Mouse (Mus musculus) testis, adult 2 months (tissue): ENCODE results near the gene Srsf4. TPM values are rescaled to one million over a fixed set of nuclear protein-coding genes. Genes with fewer than 3 reads are reported as not detected.

ENCODE experiments used
- H3K27ac ChIP-seq: fragments of 200-500 bp; 2 replicates; pipeline ENCODE4 v1.5.1; 2012; ENCODE audit warnings: low read depth, low read length; ENCODE audit not compliant: control insufficient read depth, insufficient read depth
- H3K27me3 ChIP-seq: fragments of 200-500 bp; 2 replicates; pipeline ENCODE4 v1.6.1; 2012; ENCODE audit warnings: mild to moderate bottlenecking, low read length, moderate library complexity; ENCODE audit not compliant: control insufficient read depth, insufficient read depth
- H3K36me3 ChIP-seq: fragments of 200-500 bp; 2 replicates; pipeline ENCODE4 v1.6.1; 2012; ENCODE audit warnings: mild to moderate bottlenecking, low read length; ENCODE audit not compliant: control insufficient read depth, insufficient read depth
- H3K4me1 ChIP-seq: fragments of 200-500 bp; 2 replicates; pipeline ENCODE4 v1.6.1; 2012; ENCODE audit warnings: low read length; ENCODE audit not compliant: control insufficient read depth, insufficient read depth
- H3K4me3 ChIP-seq: fragments of 200-500 bp; 2 replicates; pipeline ENCODE4 v1.5.1; 2012; ENCODE audit warnings: low read depth, mild to moderate bottlenecking, low read length, moderate library complexity, mixed read lengths; ENCODE audit not compliant: control insufficient read depth
- CTCF ChIP-seq: fragments of 200-500 bp; IDR thresholded peaks from 2 replicates; pipeline ENCODE4 v1.5.1; 2012; ENCODE audit warnings: low read depth, mild to moderate bottlenecking, inconsistent platforms, low read length, moderate library complexity; ENCODE audit not compliant: control insufficient read depth, insufficient read depth, insufficient replicate concordance
- POLR2A ChIP-seq: fragments of 200-500 bp; IDR thresholded peaks from 2 replicates; pipeline ENCODE4 v1.6.1; 2012; ENCODE audit warnings: low read depth, mild to moderate bottlenecking, inconsistent platforms, low read length, moderate library complexity; ENCODE audit not compliant: control insufficient read depth
- polyA plus RNA-seq: library from polyadenylated mRNA; depleted of rRNA; stranded (reverse); fragments of >200 nt; gene quantifications from 2 replicates; pipeline ENCODE4 v1.2.3, GENCODE M21; 2012

The Srsf4 gene
- polyA plus RNA-seq, 1 experiment, result 44.1 TPM

DNA sequence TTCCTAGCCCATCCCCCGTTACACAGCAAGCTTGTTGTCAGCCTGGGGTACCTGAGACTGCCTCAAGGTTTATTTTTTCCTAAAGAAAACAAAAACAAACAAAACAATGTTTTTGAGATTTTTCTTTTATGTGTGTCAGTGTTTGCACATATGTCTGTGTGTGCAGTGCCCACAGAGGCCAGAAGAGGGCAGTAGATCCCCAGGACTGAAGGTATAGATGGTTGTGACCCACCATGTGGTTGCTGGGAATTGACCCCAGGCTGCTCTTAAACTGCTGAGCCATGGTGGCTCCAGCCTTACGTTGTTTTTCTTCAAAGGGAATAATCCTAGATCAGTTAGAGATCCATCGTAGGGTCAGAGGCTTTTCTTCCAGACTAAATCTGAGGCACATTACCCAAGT lies 34.5 kb downstream of the Srsf4 start:
- Histone ChIP-seq H3K4me1 (peaks cover 24% of the 10 kb centered on the region), H3K27me3 (no peaks in the 10 kb centered on the region), H3K27ac (no peak overlapping the region), H3K36me3 (no peaks in the 10 kb centered on the region), H3K4me3 (no peak overlapping the region)
- TF ChIP-seq POLR2A (no peak), CTCF (peak; percentile 47; the same call in 1 of the 2 replicates)

DNA sequence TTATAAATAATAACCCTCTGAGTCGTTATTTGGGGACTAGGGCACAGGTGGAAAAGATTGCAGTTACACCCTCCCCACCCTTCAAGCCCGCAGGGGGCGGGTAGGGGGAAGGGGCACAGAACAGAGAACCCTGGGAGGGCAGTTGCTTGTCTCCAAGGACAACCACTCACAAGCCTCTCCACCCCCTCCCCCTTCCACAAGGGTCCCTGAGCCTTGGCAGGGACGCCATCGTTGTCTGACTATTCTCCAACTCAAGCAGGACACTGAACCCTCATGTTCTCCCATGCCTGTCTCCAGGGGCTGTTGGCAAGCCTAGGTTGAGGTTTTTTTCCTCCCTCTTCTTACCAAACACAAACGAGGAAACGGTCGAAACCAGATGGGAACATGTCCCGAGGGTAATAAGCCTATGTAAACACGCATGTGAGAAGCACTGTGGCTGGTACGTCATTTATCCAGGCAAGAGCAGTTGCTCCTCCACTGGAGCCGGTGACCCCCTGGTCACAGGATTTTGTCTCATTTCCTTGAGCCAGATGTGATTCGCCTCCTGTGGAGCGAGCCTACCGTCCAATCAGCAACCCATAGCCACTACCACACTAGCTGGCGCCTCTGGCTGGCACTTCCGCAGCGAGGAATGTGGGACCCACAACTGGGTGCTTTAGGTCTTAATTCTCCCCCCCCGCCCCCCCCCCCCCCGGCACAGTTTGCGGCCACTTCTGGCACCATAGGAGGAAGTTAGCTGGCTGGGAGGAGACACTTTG lies 37.0 kb downstream of the Srsf4 start:
- Histone ChIP-seq H3K27ac (no peak overlapping the region), H3K36me3 (no peaks in the 10 kb centered on the region), H3K4me3 (peak overlapping the region; percentile 82), H3K27me3 (no peaks in the 10 kb centered on the region), H3K4me1 (peaks cover 38% of the 10 kb centered on the region)
- TF ChIP-seq CTCF, result no peak
- peak; percentile 64; the same call in 1 of the 2 replicates for TF ChIP-seq POLR2A

DNA sequence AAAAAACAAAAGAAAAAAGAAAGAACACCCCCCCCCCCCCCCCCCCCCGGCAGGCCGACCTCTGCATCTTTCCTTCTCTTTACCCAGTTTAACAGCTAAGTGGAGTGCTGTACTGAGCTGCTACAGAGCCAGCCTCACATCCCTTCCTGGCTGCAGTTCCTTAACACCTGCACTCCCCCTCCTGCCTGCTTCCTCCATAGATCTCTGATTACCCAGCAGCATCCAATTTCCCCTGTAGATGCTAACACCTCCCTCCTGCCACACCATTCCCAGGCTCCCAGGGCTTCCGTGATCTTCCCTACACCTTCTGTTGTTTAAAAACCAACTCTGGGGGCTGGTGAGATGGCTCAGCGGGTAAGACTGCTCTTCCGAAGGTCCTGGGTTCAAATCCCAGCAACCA lies 38.1 kb downstream of the Srsf4 start:
- peak overlapping the region; percentile 50 for H3K4me3 ChIP-seq
- no peaks in the 10 kb centered on the region for H3K36me3 ChIP-seq
- H3K27me3 ChIP-seq, result no peaks in the 10 kb centered on the region
- H3K4me1 ChIP-seq, result peaks cover 49% of the 10 kb centered on the region
- H3K27ac ChIP-seq, result no peak overlapping the region
- no peak for TF ChIP-seq CTCF

DNA sequence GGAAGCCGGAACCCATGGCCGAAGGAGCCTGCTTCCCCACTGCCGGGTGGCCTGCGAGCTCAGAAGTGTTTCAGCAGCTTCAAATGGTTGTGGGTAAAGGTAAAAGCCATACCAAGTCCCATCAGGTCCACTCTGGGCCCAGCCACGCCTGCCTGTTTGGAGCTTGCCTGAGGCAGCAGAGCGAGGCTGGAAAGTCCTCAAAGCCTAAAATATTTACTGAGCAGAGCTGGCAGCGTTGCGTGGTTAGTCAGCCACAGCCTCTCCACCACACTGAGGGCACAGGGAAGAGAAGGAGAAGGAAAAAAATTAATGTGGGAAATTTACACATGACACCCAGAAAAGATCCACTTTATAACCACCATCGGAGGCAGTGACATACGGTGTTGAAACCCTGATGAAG lies 40.1 kb downstream of the Srsf4 start:
- H3K4me3 ChIP-seq, result no peak overlapping the region
- TF ChIP-seq CTCF, result no peak
- no peak for TF ChIP-seq POLR2A
- H3K27ac ChIP-seq, result no peak overlapping the region
- peaks cover 53% of the 10 kb centered on the region for H3K4me1 ChIP-seq
- no peaks in the 10 kb centered on the region for H3K27me3 ChIP-seq
- H3K36me3 ChIP-seq, result no peaks in the 10 kb centered on the region

DNA sequence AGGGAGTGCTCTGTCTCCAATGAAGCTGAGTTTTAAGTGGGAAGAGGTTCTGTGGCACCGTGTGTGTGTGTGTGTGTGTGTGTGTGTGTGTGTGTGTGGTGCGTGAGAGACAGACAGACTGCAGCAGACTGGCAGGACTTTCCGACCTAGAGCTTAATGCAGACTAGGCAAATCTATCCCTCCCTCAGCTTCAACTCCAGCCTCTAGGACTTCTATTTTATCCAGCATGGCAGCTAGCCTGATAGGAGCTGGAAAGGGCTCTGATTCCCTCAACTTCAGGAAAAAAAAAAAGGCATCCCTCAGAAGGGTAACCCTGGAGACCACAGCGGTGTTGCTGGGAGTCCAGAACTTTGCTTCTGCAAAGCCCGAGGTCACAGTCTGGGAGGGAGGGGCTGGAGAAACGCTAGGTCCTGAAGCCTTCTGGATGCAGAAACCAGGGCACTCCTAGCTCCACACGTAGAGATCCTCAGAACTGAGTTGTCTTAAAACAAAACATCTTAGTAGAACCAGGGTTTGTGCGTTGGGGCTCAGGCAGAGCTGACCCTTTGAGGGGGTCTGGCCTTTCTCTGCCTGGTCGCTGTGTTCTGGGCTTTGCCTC lies 40.7 kb downstream of the Srsf4 start:
- Histone ChIP-seq H3K4me3 (no peak overlapping the region), H3K4me1 (peaks cover 49% of the 10 kb centered on the region), H3K27me3 (no peaks in the 10 kb centered on the region), H3K36me3 (no peaks in the 10 kb centered on the region), H3K27ac (no peak overlapping the region)
- TF ChIP-seq CTCF (no peak), POLR2A (no peak)

DNA sequence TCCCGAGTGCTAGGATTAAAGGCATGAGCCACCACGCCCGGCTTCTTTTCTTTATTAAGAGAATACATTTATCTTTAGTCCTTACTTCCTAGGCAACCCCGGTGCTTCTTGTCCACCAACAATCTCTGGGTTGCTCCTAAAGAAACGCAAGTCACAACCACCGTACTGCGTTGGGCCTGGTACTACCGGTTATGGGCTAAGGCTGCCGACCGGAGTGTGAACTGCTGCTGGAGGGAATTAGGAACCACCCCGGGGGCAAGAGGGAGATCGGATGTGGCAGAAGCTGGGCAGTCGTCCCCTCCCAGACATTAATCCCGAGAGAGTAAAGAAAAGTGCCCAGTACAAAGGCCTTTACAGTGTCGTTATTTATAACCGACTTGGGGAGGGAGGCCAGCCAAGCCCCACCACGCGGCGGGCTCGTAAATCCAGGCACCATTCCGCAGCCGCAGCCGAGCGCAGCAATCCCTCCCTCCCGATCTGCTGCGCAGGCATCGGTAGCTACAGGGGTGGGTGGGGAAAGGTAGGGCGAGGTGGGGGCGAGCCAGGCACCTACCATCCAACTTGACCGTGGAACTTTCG lies 41.6 kb downstream of the Srsf4 start:
- no peaks in the 10 kb centered on the region for H3K27me3 ChIP-seq
- H3K36me3 ChIP-seq, result no peaks in the 10 kb centered on the region
- H3K4me1 ChIP-seq, result peaks cover 43% of the 10 kb centered on the region
- H3K27ac ChIP-seq, result no peak overlapping the region
- peak overlapping the region; percentile 30 for H3K4me3 ChIP-seq
- TF ChIP-seq POLR2A (no peak), CTCF (no peak)

DNA sequence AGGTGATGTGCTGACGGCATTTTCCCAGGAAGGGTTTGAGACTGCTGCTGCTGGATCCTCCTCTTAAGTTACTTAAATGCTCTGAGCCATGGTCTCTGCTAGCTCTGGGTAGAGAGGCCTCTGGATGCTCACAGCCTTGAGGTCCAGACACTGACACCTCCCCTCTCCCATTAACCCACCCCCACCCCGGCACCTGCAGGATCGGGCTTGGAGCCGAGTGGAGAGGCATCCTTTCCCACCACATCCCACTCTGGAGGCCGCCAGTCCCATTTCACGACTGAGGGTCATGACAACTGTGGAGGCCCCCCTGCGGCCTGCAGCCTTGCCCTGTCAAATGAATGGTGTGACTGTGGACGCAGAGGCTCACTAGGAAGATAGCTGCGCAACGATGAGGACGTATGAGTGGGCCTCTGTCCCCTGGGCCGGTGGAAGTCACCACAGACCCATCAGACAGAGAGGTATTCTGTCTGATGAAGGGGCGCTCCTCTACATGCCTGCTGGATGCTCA lies 42.5 kb downstream of the Srsf4 start:
- Histone ChIP-seq H3K27me3 (no peaks in the 10 kb centered on the region), H3K36me3 (no peaks in the 10 kb centered on the region), H3K27ac (peak overlapping the region; percentile 34), H3K4me3 (peak overlapping the region; percentile 64), H3K4me1 (peaks cover 44% of the 10 kb centered on the region)
- TF ChIP-seq CTCF, result no peak
- TF ChIP-seq POLR2A, result no peak
